8 mouse cellular contexts compared by ENCODE assay signal in the genomic region with DNA sequence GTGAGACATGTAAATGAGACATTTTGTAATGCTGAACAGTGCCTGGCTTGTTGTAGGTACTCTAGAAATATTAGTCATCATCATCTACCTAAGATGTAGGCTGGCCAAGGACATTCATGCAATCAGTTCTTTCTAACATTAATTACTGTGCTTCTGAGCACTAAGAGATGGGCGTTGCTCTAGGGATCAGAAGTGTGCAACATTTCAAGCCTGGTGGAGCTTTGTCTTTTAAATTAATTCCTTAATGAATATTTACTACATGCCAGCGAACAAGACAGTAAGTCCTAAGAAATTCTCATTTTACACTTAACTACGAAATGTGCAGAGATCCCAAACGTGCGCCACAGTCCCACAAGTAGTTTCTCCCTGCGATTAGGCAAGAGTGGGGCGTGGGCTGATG. TPM values are rescaled to one million over a fixed set of nuclear protein-coding genes. Genes with fewer than 3 reads are reported as not detected.
DNase-seq lines count a peak whose midpoint lies in the region; ATAC-seq and TF ChIP-seq lines count a peak whose summit lies in the region.
"Not testable (repeated sequence)": the region's sequence is repeated elsewhere in the genome, so short reads cannot be mapped to it uniquely, and the experiment has no call there.

No protein-coding gene starts in this region.

- TF ChIP-seq POLR2A in ES-Bruce4 (IDR thresholded peaks at IDR 0.05; ENCODE audit: insufficient read depth, low read length); heart, adult 2 months (IDR thresholded peaks at IDR 0.05; ENCODE audit: insufficient read depth, low read depth, low read length): not testable (repeated sequence)

- peak overlapping the region; percentile 55 for H3K4me3 ChIP-seq in ES-Bruce4 (ENCODE audit: low read depth, low read length)
- peak overlapping the region; percentile 47 for H3K4me3 ChIP-seq in embryonic facial prominence, embryonic 14.5 days (ENCODE audit: low read depth, low read length)
- H3K4me3 ChIP-seq in heart, adult 2 months, result peak overlapping the region; percentile 33; the same call in 1 of the 2 replicates
- H3K4me3 ChIP-seq in hindbrain, embryonic 13.5 days, result peak overlapping the region; percentile 53
- H3K4me3 ChIP-seq in kidney, embryonic 16.5 days (ENCODE audit: low read length), result peak overlapping the region; percentile 50
- peak overlapping the region; percentile 43 for H3K4me3 ChIP-seq in liver, embryonic 12.5 days
- peak overlapping the region; percentile 49 for H3K4me3 ChIP-seq in midbrain, embryonic 12.5 days
- H3K4me3 ChIP-seq in stomach, embryonic 15.5 days (replicated peaks), result peak overlapping the region; percentile 49

- not testable (repeated sequence) for H3K27ac ChIP-seq in ES-Bruce4 (ENCODE audit: insufficient read depth, low read length); heart, adult 2 months; hindbrain, embryonic 13.5 days; kidney, embryonic 16.5 days (ENCODE audit: low read length); liver, embryonic 12.5 days; midbrain, embryonic 12.5 days (replicated peaks); stomach, embryonic 15.5 days
- H3K27ac ChIP-seq in embryonic facial prominence, embryonic 14.5 days (replicated peaks; ENCODE audit: low read depth, low read length), result peak overlapping the region; percentile 48; the same call in 1 of the 2 replicates

- not testable (repeated sequence) for H3K36me3 ChIP-seq in ES-Bruce4 (ENCODE audit: control insufficient read depth, insufficient read depth, low read length, poor library complexity, severe bottlenecking); embryonic facial prominence, embryonic 14.5 days (ENCODE audit: control insufficient read depth, insufficient read depth, low read length); heart, adult 2 months (ENCODE audit: control insufficient read depth, insufficient read depth, low read length); hindbrain, embryonic 13.5 days; kidney, embryonic 16.5 days (ENCODE audit: insufficient read depth, low read length); liver, embryonic 12.5 days; midbrain, embryonic 12.5 days; stomach, embryonic 15.5 days

- intact Hi-C loops in heart, adult 2 months (cut with DNase I), result not testable (repeated sequence)

- WGBS in embryonic facial prominence, embryonic 14.5 days, result 17% methylated on average over 6 of the region's 7 CpGs
- 32% methylated on average over 7 of the region's 7 CpGs for WGBS in heart, adult 2 months
- WGBS in hindbrain, embryonic 13.5 days, result 16% methylated on average over 7 of the region's 7 CpGs
- WGBS in kidney, embryonic 16.5 days, result 16% methylated on average over 7 of the region's 7 CpGs
- WGBS in liver, embryonic 12.5 days (ENCODE audit: insufficient replicate concordance), result 20% methylated on average over 7 of the region's 7 CpGs
- WGBS in midbrain, embryonic 12.5 days, result 17% methylated on average over 7 of the region's 7 CpGs
- WGBS in stomach, embryonic 15.5 days, result 20% methylated on average over 7 of the region's 7 CpGs

- not testable (repeated sequence) for ATAC-seq in embryonic facial prominence, embryonic 14.5 days (ENCODE audit: low read depth); hindbrain, embryonic 13.5 days (ENCODE audit: low FRiP score); kidney, embryonic 16.5 days (ENCODE audit: low FRiP score, low TSS enrichment); liver, embryonic 12.5 days; midbrain, embryonic 12.5 days (ENCODE audit: low FRiP score, low read depth); stomach, embryonic 15.5 days (ENCODE audit: insufficient read depth, low FRiP score, low read depth)

- not testable (repeated sequence) for DNase-seq in embryonic facial prominence, embryonic 14.5 days (ENCODE audit: low spot score); heart, adult 2 months

- TF ChIP-seq CTCF in ES-Bruce4 (IDR thresholded peaks at IDR 0.05; ENCODE audit: low read depth, low read length); heart, adult 2 months (IDR thresholded peaks at IDR 0.05): not testable (repeated sequence)

- not testable (repeated sequence) for H3K4me1 ChIP-seq in ES-Bruce4 (ENCODE audit: control insufficient read depth, insufficient read depth, low read length); embryonic facial prominence, embryonic 14.5 days (ENCODE audit: control insufficient read depth, insufficient read depth, low read length); heart, adult 2 months (ENCODE audit: control insufficient read depth, insufficient read depth, low read length); hindbrain, embryonic 13.5 days (replicated peaks); kidney, embryonic 16.5 days (ENCODE audit: insufficient read depth, low read length); liver, embryonic 12.5 days; midbrain, embryonic 12.5 days; stomach, embryonic 15.5 days

- H3K9me3 ChIP-seq in ES-Bruce4 (replicated peaks; ENCODE audit: control insufficient read depth, insufficient read depth, low read length, poor library complexity, severe bottlenecking); embryonic facial prominence, embryonic 14.5 days (ENCODE audit: control insufficient read depth, low read length); hindbrain, embryonic 13.5 days; kidney, embryonic 16.5 days (ENCODE audit: low read length); liver, embryonic 12.5 days (replicated peaks); midbrain, embryonic 12.5 days; stomach, embryonic 15.5 days: not testable (repeated sequence)

- not testable (repeated sequence) for TF ChIP-seq EP300 in ES-Bruce4 (IDR thresholded peaks at IDR 0.05; ENCODE audit: insufficient read depth, low read depth, low read length); heart, adult 2 months (IDR thresholded peaks at IDR 0.05; ENCODE audit: insufficient read depth, low read depth, low read length)

- H3K9ac ChIP-seq in ES-Bruce4 (ENCODE audit: low read depth, poor library complexity, severe bottlenecking), result peak overlapping the region; percentile 81; the same call in 1 of the 2 replicates
- H3K9ac ChIP-seq in embryonic facial prominence, embryonic 14.5 days (ENCODE audit: low read depth, low read length), result peak overlapping the region; percentile 75
- peak overlapping the region; percentile 70 for H3K9ac ChIP-seq in heart, adult 2 months (ENCODE audit: low read depth, low read length)
- H3K9ac ChIP-seq in hindbrain, embryonic 13.5 days, result peak overlapping the region; percentile 74
- peak overlapping the region; percentile 74 for H3K9ac ChIP-seq in kidney, embryonic 16.5 days (replicated peaks; ENCODE audit: low read length)
- not testable (repeated sequence) for H3K9ac ChIP-seq in liver, embryonic 12.5 days
- H3K9ac ChIP-seq in midbrain, embryonic 12.5 days (replicated peaks), result peak overlapping the region; percentile 65
- peak overlapping the region; percentile 39; the same call in 1 of the 2 replicates for H3K9ac ChIP-seq in stomach, embryonic 15.5 days

- H3K4me2 ChIP-seq in embryonic facial prominence, embryonic 14.5 days (ENCODE audit: low read depth, low read length), result peak overlapping the region; percentile 76
- peak overlapping the region; percentile 87 for H3K4me2 ChIP-seq in hindbrain, embryonic 13.5 days
- H3K4me2 ChIP-seq in kidney, embryonic 16.5 days (replicated peaks; ENCODE audit: low read depth, low read length), result peak overlapping the region; percentile 81
- peak overlapping the region; percentile 69 for H3K4me2 ChIP-seq in liver, embryonic 12.5 days
- H3K4me2 ChIP-seq in midbrain, embryonic 12.5 days (replicated peaks), result peak overlapping the region; percentile 86
- H3K4me2 ChIP-seq in stomach, embryonic 15.5 days, result peak overlapping the region; percentile 93

- not testable (repeated sequence) for H3K27me3 ChIP-seq in ES-Bruce4 (ENCODE audit: control insufficient read depth, insufficient read depth, low read length, poor library complexity, severe bottlenecking); embryonic facial prominence, embryonic 14.5 days (replicated peaks; ENCODE audit: control insufficient read depth, insufficient read depth, low read length); heart, adult 2 months (ENCODE audit: control insufficient read depth, insufficient read depth, low read length); hindbrain, embryonic 13.5 days; kidney, embryonic 16.5 days (ENCODE audit: insufficient read depth, low read length); midbrain, embryonic 12.5 days; stomach, embryonic 15.5 days (replicated peaks)
- H3K27me3 ChIP-seq in liver, embryonic 12.5 days (replicated peaks), result peaks cover 21% of the 10 kb centered on the region

- H3K79me2 ChIP-seq in heart, adult 2 months (replicated peaks; ENCODE audit: control insufficient read depth, insufficient read depth, low read length), result not testable (repeated sequence)

RNA-seq across cellular contexts. Expression of a gene that starts 41.1 kb away (rescaled TPM):
- 16.8 and 21.6 TPM in 2 replicates for polyA plus RNA-seq in ES-Bruce4 (2011; ENCODE audit: insufficient read depth, insufficient read length, low read depth, missing spikeins)
- polyA plus RNA-seq in embryonic facial prominence, embryonic 14.5 days (2014; fragmentation: Nextera tagmentation; extraction: Ambion mirVana), result 17.3 and 19.8 TPM in 2 replicates
- total RNA-seq in heart, adult 2 months (2021), result 1 to 10 TPM; 5.5 to 7.3 TPM
- polyA plus RNA-seq in heart, adult 2 months (2012; rRNA removed), result 2.2 and 7.5 TPM in 2 replicates
- polyA plus RNA-seq in hindbrain, embryonic 13.5 days (2015; fragmentation: Nextera tagmentation; extraction: Ambion mirVana), result 42.0 and 47.7 TPM in 2 replicates
- 26.6 and 30.2 TPM in 2 replicates for polyA plus RNA-seq in kidney, embryonic 16.5 days (2015; fragmentation: Nextera tagmentation; extraction: Ambion mirVana)
- polyA plus RNA-seq in liver, embryonic 12.5 days (2016; fragmentation: Nextera tagmentation; extraction: Ambion mirVana), result 9.6 and 9.7 TPM in 2 replicates
- polyA plus RNA-seq in midbrain, embryonic 12.5 days (2016; fragmentation: Nextera tagmentation; extraction: Ambion mirVana), result 42.0 and 42.4 TPM in 2 replicates
- 19.1 and 19.2 TPM in 2 replicates for polyA plus RNA-seq in stomach, embryonic 15.5 days (2015; fragmentation: Nextera tagmentation; extraction: Ambion mirVana)
